Mouse (Mus musculus): ENCODE measurements at regions not wholly inside any gene's neighbourhood (a gene's known extent, or its start where the extent isn't known, plus 50 kb on each side); places are given as distances from the start of the nearest gene placed in this dataset.

DNA sequence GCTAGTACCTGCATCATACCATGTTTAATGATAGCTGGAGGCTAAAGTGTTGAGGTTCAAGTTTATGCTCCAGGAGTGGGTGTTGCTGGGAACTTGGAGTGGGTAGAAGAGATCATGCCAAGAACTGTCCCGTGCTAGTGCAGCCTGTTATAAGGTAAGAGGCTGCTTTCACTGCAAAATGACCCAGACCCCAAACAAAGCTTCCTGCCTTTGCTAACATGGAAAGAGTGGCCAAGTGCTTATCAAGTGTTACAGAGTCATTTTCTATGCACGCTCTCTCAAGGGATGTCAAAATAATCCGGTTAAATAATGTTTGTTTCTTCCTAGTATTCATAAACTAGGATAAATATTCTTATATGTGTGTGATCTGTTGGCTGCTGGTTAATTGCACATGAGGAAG is 51.4 kb upstream of the Stxbp6 start:
- TF ChIP-seq POLR2A (IDR thresholded peaks at IDR 0.05; ENCODE audit: low read depth, low read length) (no peak), CTCF (IDR thresholded peaks at IDR 0.05; ENCODE audit: extremely low read depth, insufficient read depth, insufficient read length, insufficient replicate concordance) (no peak)
- 78% methylated on average over 3 of the region's 3 CpGs for WGBS

More for the DNA sequence above, 51.4 kb upstream of the Stxbp6 start:
- DNase-seq (ENCODE audit: low read depth in 1 of 2, low spot score in 2 of 2): no peak
- H3K36me3 ChIP-seq (ENCODE audit: control insufficient read depth, insufficient read depth, low read length): no peaks in the 10 kb centered on the region
- H3K4me1 ChIP-seq (ENCODE audit: control insufficient read depth, insufficient read depth, insufficient read length): no peaks in the 10 kb centered on the region
- H3K4me3 ChIP-seq (ENCODE audit: extremely low read depth, insufficient read depth, insufficient read length): no peak overlapping the region
- H3K27me3 ChIP-seq (ENCODE audit: control insufficient read depth, insufficient read depth, low read length): no peaks in the 10 kb centered on the region
- H3K27ac ChIP-seq (ENCODE audit: insufficient read depth, low read length): no peak overlapping the region
